Comparison of ENCODE assay signal across 15 mouse cellular contexts in the genomic region with DNA sequence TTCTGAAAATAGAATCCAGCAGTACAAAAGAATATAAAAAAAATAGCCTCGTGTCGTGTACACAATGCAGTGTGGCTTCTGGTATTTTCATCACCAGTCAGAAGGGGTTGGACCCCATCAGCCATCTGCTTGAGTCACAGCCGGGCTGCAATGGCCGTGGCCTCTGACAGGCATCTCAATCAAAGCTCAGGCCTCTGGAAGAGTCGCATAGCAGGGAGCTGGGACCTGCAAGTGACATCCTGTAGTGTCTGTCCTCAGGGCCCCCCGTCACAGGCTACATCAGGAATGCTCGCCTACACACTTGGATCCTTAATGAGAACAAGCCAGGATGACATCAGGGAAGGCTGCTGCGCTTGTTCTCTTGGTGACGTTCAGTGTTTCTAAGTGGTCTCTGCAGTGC.
DNase-seq lines count a peak whose midpoint lies in the region; ATAC-seq and TF ChIP-seq lines count a peak whose summit lies in the region.
"Had no signal": no experiment of that assay in that cellular context is flagged by ENCODE, and none has a peak within 500 bp of the region (broad histone marks: within the 10 kb centered on the region; RNA-seq: fewer than 3 reads in every experiment).

No protein-coding gene starts in this region.

- no peaks in the 10 kb centered on the region for H3K9me3 ChIP-seq in forebrain, embryonic 13.5 days (replicated peaks)
- H3K9me3 ChIP-seq in forebrain, embryonic 11.5 days (ENCODE audit: control insufficient read depth, low read length): no peaks in the 10 kb centered on the region
- no peaks in the 10 kb centered on the region for H3K9me3 ChIP-seq in kidney, embryonic 15.5 days (replicated peaks)
- H3K9me3 ChIP-seq: embryonic facial prominence, embryonic 13.5 days; G1E; neural tube, embryonic 12.5 days had no signal

- H3K27ac ChIP-seq in forebrain, embryonic 13.5 days: no peak overlapping the region
- H3K27ac ChIP-seq in forebrain, embryonic 11.5 days (ENCODE audit: low read depth, low read length): no peak overlapping the region
- H3K27ac ChIP-seq in left cerebral cortex, adult 2 months: no peak overlapping the region
- no peak overlapping the region for H3K27ac ChIP-seq in kidney, embryonic 15.5 days
- H3K27ac ChIP-seq: embryonic facial prominence, embryonic 13.5 days; macrophage; neural tube, embryonic 12.5 days had no signal

- H3K4me1 ChIP-seq in forebrain, embryonic 13.5 days: 0 out of 2 replicates have a peak, but pooled peaks cover 6% of the 10 kb centered on the region
- no peaks in the 10 kb centered on the region for H3K4me1 ChIP-seq in forebrain, embryonic 11.5 days (replicated peaks; ENCODE audit: control insufficient read depth, insufficient read depth, low read length)
- H3K4me1 ChIP-seq in kidney, embryonic 15.5 days: no peaks in the 10 kb centered on the region
- H3K4me1 ChIP-seq: embryonic facial prominence, embryonic 13.5 days; neural tube, embryonic 12.5 days had no signal

- DNase-seq in forebrain, embryonic 11.5 days (ENCODE audit: low spot score): no peak
- DNase-seq in left cerebral cortex, adult 2 months (ENCODE audit: extremely low spot score in 1 of 2, low spot score in 2 of 2): peak; percentile 8 to 13
- DNase-seq in left cerebral cortex, adult 11 months (ENCODE audit: low spot score): no peak
- DNase-seq in layer of hippocampus, adult 18-20 months (ENCODE audit: low spot score in 2 of 2): peak; percentile 10 to 53
- DNase-seq in retina, embryonic 14.5 days (ENCODE audit: low spot score): peak; percentile 35
- DNase-seq in ovary, postnatal 36 days (ENCODE audit: low spot score): no peak
- DNase-seq: gastrocnemius, postnatal 10 days; kidney, postnatal 25 days; liver had no signal

- H3K36me3 ChIP-seq in forebrain, embryonic 13.5 days (ENCODE audit: poor library complexity, severe bottlenecking): no peaks in the 10 kb centered on the region
- H3K36me3 ChIP-seq in forebrain, embryonic 11.5 days (ENCODE audit: control insufficient read depth, insufficient read depth, low read length): no peaks in the 10 kb centered on the region
- no peaks in the 10 kb centered on the region for H3K36me3 ChIP-seq in kidney, embryonic 15.5 days
- H3K36me3 ChIP-seq: embryonic facial prominence, embryonic 13.5 days; G1E; neural tube, embryonic 12.5 days had no signal

- intact Hi-C loops in left cerebral cortex, adult 2 months (cut with DNase I): no loop called here

- 59% methylated on average over 9 of the region's 9 CpGs for WGBS in forebrain, embryonic 13.5 days
- WGBS in forebrain, embryonic 11.5 days: 76% methylated on average over 9 of the region's 9 CpGs
- whole genome bisulfite sequencing in kidney, embryonic 15.5 days: 61% methylated on average over 9 of the region's 9 CpGs

- H3K4me3 ChIP-seq in forebrain, embryonic 13.5 days: no peak overlapping the region
- H3K4me3 ChIP-seq in forebrain, embryonic 11.5 days (ENCODE audit: low read depth, low read length): no peak overlapping the region
- H3K4me3 ChIP-seq in left cerebral cortex, adult 2 months: no peak overlapping the region
- H3K4me3 ChIP-seq in kidney, embryonic 15.5 days (replicated peaks): no peak overlapping the region
- H3K4me3 ChIP-seq: embryonic facial prominence, embryonic 13.5 days; neural tube, embryonic 12.5 days had no signal

- TF ChIP-seq CTCF in left cerebral cortex, adult 2 months (IDR thresholded peaks at IDR 0.05): no peak

- no peak overlapping the region for H3K9ac ChIP-seq in forebrain, embryonic 13.5 days
- no peak overlapping the region for H3K9ac ChIP-seq in forebrain, embryonic 11.5 days (ENCODE audit: low read length)
- no peak overlapping the region for H3K9ac ChIP-seq in kidney, embryonic 15.5 days
- H3K9ac ChIP-seq: embryonic facial prominence, embryonic 13.5 days; neural tube, embryonic 12.5 days had no signal

- no peaks in the 10 kb centered on the region for H3K27me3 ChIP-seq in forebrain, embryonic 13.5 days
- H3K27me3 ChIP-seq in forebrain, embryonic 11.5 days (ENCODE audit: control insufficient read depth, insufficient read depth, low read length): no peaks in the 10 kb centered on the region
- H3K27me3 ChIP-seq in kidney, embryonic 15.5 days: no peaks in the 10 kb centered on the region
- H3K27me3 ChIP-seq: embryonic facial prominence, embryonic 13.5 days; neural tube, embryonic 12.5 days had no signal

- 0 out of 2 replicates have a peak, but pooled peaks have one; percentile 33 for ATAC-seq in forebrain, embryonic 13.5 days
- no peak for ATAC-seq in forebrain, embryonic 11.5 days (replicated peaks; ENCODE audit: low FRiP score)
- no peak for ATAC-seq in kidney, embryonic 15.5 days (replicated peaks; ENCODE audit: low FRiP score)

- H3K4me2 ChIP-seq in forebrain, embryonic 13.5 days: no peak overlapping the region
- H3K4me2 ChIP-seq in forebrain, embryonic 11.5 days (ENCODE audit: low read depth, low read length, severe bottlenecking): no peak overlapping the region
- no peak overlapping the region for H3K4me2 ChIP-seq in kidney, embryonic 15.5 days
- H3K4me2 ChIP-seq: embryonic facial prominence, embryonic 13.5 days; neural tube, embryonic 12.5 days had no signal

Comparison
In these comparisons a context has a peak if more than half of its experiments do, and no peak if none do; other contexts are left out.
1. DNase-seq: peak in left cerebral cortex, adult 2 months (2 of 2), layer of hippocampus, adult 18-20 months (2 of 2) and retina, embryonic 14.5 days (single experiment); none in forebrain, embryonic 11.5 days (single experiment), left cerebral cortex, adult 11 months (single experiment) and ovary, postnatal 36 days (single experiment).